Mouse (Mus musculus) testis, adult 2 months (tissue): ENCODE data around the gene Nr5a2. TPM values are rescaled to one million over a fixed set of nuclear protein-coding genes. Genes with fewer than 3 reads are reported as not detected.

Experiments used
- H3K27ac ChIP-seq: fragments of 200-500 bp; 2 replicates; pipeline ENCODE4 v1.5.1; 2012; ENCODE audit warnings: low read depth, low read length; ENCODE audit not compliant: control insufficient read depth, insufficient read depth
- H3K27me3 ChIP-seq: fragments of 200-500 bp; 2 replicates; pipeline ENCODE4 v1.6.1; 2012; ENCODE audit warnings: mild to moderate bottlenecking, low read length, moderate library complexity; ENCODE audit not compliant: control insufficient read depth, insufficient read depth
- H3K36me3 ChIP-seq: fragments of 200-500 bp; 2 replicates; pipeline ENCODE4 v1.6.1; 2012; ENCODE audit warnings: mild to moderate bottlenecking, low read length; ENCODE audit not compliant: control insufficient read depth, insufficient read depth
- H3K4me1 ChIP-seq: fragments of 200-500 bp; 2 replicates; pipeline ENCODE4 v1.6.1; 2012; ENCODE audit warnings: low read length; ENCODE audit not compliant: control insufficient read depth, insufficient read depth
- H3K4me3 ChIP-seq: fragments of 200-500 bp; 2 replicates; pipeline ENCODE4 v1.5.1; 2012; ENCODE audit warnings: low read depth, mild to moderate bottlenecking, low read length, moderate library complexity, mixed read lengths; ENCODE audit not compliant: control insufficient read depth
- CTCF ChIP-seq: fragments of 200-500 bp; IDR thresholded peaks from 2 replicates; pipeline ENCODE4 v1.5.1; 2012; ENCODE audit warnings: low read depth, mild to moderate bottlenecking, inconsistent platforms, low read length, moderate library complexity; ENCODE audit not compliant: control insufficient read depth, insufficient read depth, insufficient replicate concordance
- POLR2A ChIP-seq: fragments of 200-500 bp; IDR thresholded peaks from 2 replicates; pipeline ENCODE4 v1.6.1; 2012; ENCODE audit warnings: low read depth, mild to moderate bottlenecking, inconsistent platforms, low read length, moderate library complexity; ENCODE audit not compliant: control insufficient read depth
- polyA plus RNA-seq: library from polyadenylated mRNA; depleted of rRNA; stranded (reverse); fragments of >200 nt; gene quantifications from 2 replicates; pipeline ENCODE4 v1.2.3, GENCODE M21; 2012; rRNA removed

The Nr5a2 gene
- 0.22 and 0.35 TPM in 2 replicates for polyA plus RNA-seq

- Histone ChIP-seq H3K36me3 (no peaks in the 10 kb centered on the region), H3K4me1 (peaks cover 2% of the 10 kb centered on the region), H3K4me3 (no peak within 1 kb of the TSS), H3K27me3 (no peaks in the 10 kb centered on the region), H3K27ac (no peak within 1 kb of the TSS)
- TF ChIP-seq POLR2A = no peak
- no peak for TF ChIP-seq CTCF
Measured at GRCm38 (mm10) chr1:136960428-136961012, at the start of gene Nr5a2. TSS of gene Nr5a2 (minus strand) at chr1:136960448.

GRCm38 (mm10) chr1:137008726-137009239 lies 48.5 kb upstream of the Nr5a2 start:
- H3K27me3 ChIP-seq = no peaks in the 10 kb centered on the region
- no peak overlapping the region for H3K27ac ChIP-seq
- no peak overlapping the region for H3K4me3 ChIP-seq
- H3K4me1 ChIP-seq = no peaks in the 10 kb centered on the region; the same call in 1 of the 2 replicates
- H3K36me3 ChIP-seq = no peaks in the 10 kb centered on the region
- TF ChIP-seq POLR2A (no peak), CTCF (no peak)

GRCm38 (mm10) chr1:137003816-137004215 lies 43.6 kb upstream of the Nr5a2 start:
- Histone ChIP-seq H3K27ac (no peak overlapping the region), H3K27me3 (no peaks in the 10 kb centered on the region), H3K4me1 (no peaks in the 10 kb centered on the region), H3K36me3 (no peaks in the 10 kb centered on the region), H3K4me3 (no peak overlapping the region)
- TF ChIP-seq CTCF (no peak), POLR2A (no peak)

- Histone ChIP-seq H3K27me3 (no peaks in the 10 kb centered on the region), H3K4me3 (no peak overlapping the region), H3K27ac (no peak overlapping the region), H3K36me3 (no peaks in the 10 kb centered on the region), H3K4me1 (no peaks in the 10 kb centered on the region)
- no peak for TF ChIP-seq CTCF
Measured at GRCm38 (mm10) chr1:137003144-137003543, 42.9 kb upstream of the Nr5a2 start.

GRCm38 (mm10) chr1:136991762-136992352 lies 31.6 kb upstream of the Nr5a2 start:
- TF ChIP-seq CTCF (no peak), POLR2A (no peak)
- Histone ChIP-seq H3K4me3 (no peak overlapping the region), H3K27ac (no peak overlapping the region), H3K27me3 (no peaks in the 10 kb centered on the region), H3K36me3 (no peaks in the 10 kb centered on the region), H3K4me1 (no peaks in the 10 kb centered on the region)

GRCm38 (mm10) chr1:136980253-136980893 lies 20.1 kb upstream of the Nr5a2 start:
- H3K27ac ChIP-seq = no peak overlapping the region
- H3K27me3 ChIP-seq = no peaks in the 10 kb centered on the region
- H3K4me1 ChIP-seq = no peaks in the 10 kb centered on the region
- no peak for TF ChIP-seq POLR2A
- TF ChIP-seq CTCF = no peak
- H3K4me3 ChIP-seq = no peak overlapping the region
- no peaks in the 10 kb centered on the region for H3K36me3 ChIP-seq

- H3K27ac ChIP-seq = no peak overlapping the region
- no peaks in the 10 kb centered on the region for H3K27me3 ChIP-seq
- no peaks in the 10 kb centered on the region for H3K4me1 ChIP-seq
- H3K36me3 ChIP-seq = no peaks in the 10 kb centered on the region
- TF ChIP-seq CTCF (no peak), POLR2A (no peak)
- no peak overlapping the region for H3K4me3 ChIP-seq
Measured at GRCm38 (mm10) chr1:136977867-136978266, 17.6 kb upstream of the Nr5a2 start.
